Comparison of ENCODE assay signal across 9 mouse cellular contexts in the genomic region with DNA sequence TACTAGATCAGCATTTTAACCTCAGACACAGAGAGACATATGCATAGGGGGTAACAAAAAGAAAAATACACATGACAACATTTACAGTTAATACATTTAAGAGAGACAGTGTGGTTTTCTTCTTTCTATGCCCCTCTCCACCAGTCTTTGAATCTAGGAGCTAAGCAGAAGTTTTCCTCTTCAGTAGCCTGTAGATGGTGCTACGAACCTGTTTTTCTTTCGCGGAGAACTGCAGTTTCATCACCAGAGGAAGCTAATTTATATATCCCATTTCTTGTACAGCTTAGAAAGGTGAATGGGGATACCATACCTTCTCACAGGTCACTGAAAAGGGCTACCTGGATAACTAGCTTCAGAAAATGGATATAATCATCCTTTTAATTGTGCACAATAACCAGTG.
DNase-seq lines count a peak whose midpoint lies in the region; ATAC-seq lines count a peak whose summit lies in the region.
"Had no signal": no experiment of that assay in that cellular context is flagged by ENCODE, and none has a peak within 500 bp of the region (broad histone marks: within the 10 kb centered on the region; RNA-seq: fewer than 3 reads in every experiment).

No protein-coding gene starts in this region.

- no peak overlapping the region for H3K4me3 ChIP-seq in heart, embryonic 12.5 days

- peak; percentile 26 for DNase-seq in adrenal gland, postnatal 14 days
- no peak for DNase-seq in adrenal gland, adult 8-10 months
- DNase-seq in heart, postnatal 4 days: peak; percentile 27
- peak; percentile 24 for DNase-seq in lung, postnatal 10 days
- no peak for DNase-seq in lung, adult 18-20 months

- H3K4me2 ChIP-seq in heart, embryonic 12.5 days: no peak overlapping the region

- H3K27me3 ChIP-seq in heart, embryonic 12.5 days (replicated peaks): no peaks in the 10 kb centered on the region

- 67% methylated on average over 3 of the region's 3 CpGs for WGBS in heart, embryonic 12.5 days

- H3K36me3 ChIP-seq in heart, embryonic 12.5 days: no peaks in the 10 kb centered on the region

- no peak overlapping the region for H3K27ac ChIP-seq in heart, embryonic 12.5 days (ENCODE audit: poor library complexity, severe bottlenecking)
- H3K27ac ChIP-seq: liver, embryonic 14.5 days had no signal

- ATAC-seq in heart, embryonic 12.5 days (ENCODE audit: insufficient number of reproducible peaks, low FRiP score): no peak
- 0 out of 2 replicates have a peak, but pooled peaks have one; percentile 46 for ATAC-seq in megakaryocyte progenitor cell, adult 5-6 weeks (replicated peaks; ENCODE audit: poor library complexity)
- ATAC-seq in inflammation-experienced regulatory T-cells, adult 6 months: no peak

- no peaks in the 10 kb centered on the region for H3K4me1 ChIP-seq in heart, embryonic 12.5 days (replicated peaks)

- H3K9me3 ChIP-seq in heart, embryonic 12.5 days (replicated peaks): no peaks in the 10 kb centered on the region

- no peak overlapping the region for H3K9ac ChIP-seq in heart, embryonic 12.5 days
- H3K9ac ChIP-seq: liver, embryonic 14.5 days had no signal

Comparison
In these comparisons a context has a peak if more than half of its experiments do, and no peak if none do; other contexts are left out.
1. DNase-seq: peak in adrenal gland, postnatal 14 days (single experiment), heart, postnatal 4 days (single experiment) and lung, postnatal 10 days (single experiment); none in adrenal gland, adult 8-10 months (single experiment) and lung, adult 18-20 months (0 of 2).